Mouse (Mus musculus): ENCODE measurements around the gene Gm17364. TPM values are rescaled to one million over a fixed set of nuclear protein-coding genes. Genes with fewer than 3 reads are reported as not detected.
"Not testable (repeated sequence)": the region's sequence is repeated elsewhere in the genome, so short reads cannot be mapped to it uniquely, and the experiment has no call there.

Gene Gm17364
- polyA plus RNA-seq, 1 experiment from 2014 or later = not detected

GRCm38 (mm10) chr13:41283256-41283655 lies 9.5 kb upstream of the Gm17364 start:
- Histone ChIP-seq H3K9me3 (peaks cover 1% of the 10 kb centered on the region; the same call in 1 of the 2 replicates), H3K4me3 (no peak overlapping the region), H3K4me1 (no peaks in the 10 kb centered on the region), H3K27me3 (ENCODE audit: poor library complexity, severe bottlenecking) (no peaks in the 10 kb centered on the region), H3K36me3 (replicated peaks) (no peaks in the 10 kb centered on the region), H3K27ac (no peak overlapping the region)
- 33% methylated on average over 5 of the region's 5 CpGs for WGBS
- peak; percentile 57 for DNase-seq (ENCODE audit: extremely low spot score, low spot score)

- DNase-seq (ENCODE audit: extremely low spot score, low spot score) = no peak
- peaks cover 4% of the 10 kb centered on the region; the same call in 1 of the 2 replicates for H3K9me3 ChIP-seq
- H3K27ac ChIP-seq = no peak overlapping the region
- no peaks in the 10 kb centered on the region for H3K36me3 ChIP-seq (replicated peaks)
- 63% methylated on average over 5 of the region's 5 CpGs for WGBS
- no peaks in the 10 kb centered on the region for H3K4me1 ChIP-seq
- no peaks in the 10 kb centered on the region for H3K27me3 ChIP-seq (ENCODE audit: poor library complexity, severe bottlenecking)
- H3K4me3 ChIP-seq = no peak overlapping the region
Measured at GRCm38 (mm10) chr13:41280696-41281095, 6.9 kb upstream of the Gm17364 start.

- Histone ChIP-seq H3K4me1 (peaks cover 4% of the 10 kb centered on the region; the same call in 1 of the 2 replicates), H3K27me3 (ENCODE audit: poor library complexity, severe bottlenecking) (no peaks in the 10 kb centered on the region), H3K36me3 (replicated peaks) (peaks cover 2% of the 10 kb centered on the region), H3K9me3 (0 out of 2 replicates have a peak, but pooled peaks cover 4% of the 10 kb centered on the region), H3K4me3 (no peak overlapping the region), H3K27ac (no peak overlapping the region)
- 48% methylated on average over 7 of the region's 7 CpGs for WGBS
- DNase-seq (ENCODE audit: extremely low spot score, low spot score) = no peak
Measured at GRCm38 (mm10) chr13:41267827-41268408, 5.9 kb downstream of the Gm17364 start.

- 0 out of 2 replicates have a peak, but pooled peaks cover 4% of the 10 kb centered on the region for H3K9me3 ChIP-seq
- no peaks in the 10 kb centered on the region; the same call in 1 of the 2 replicates for H3K36me3 ChIP-seq (replicated peaks)
- no peak for DNase-seq (ENCODE audit: extremely low spot score, low spot score)
- peaks cover 4% of the 10 kb centered on the region; the same call in 1 of the 2 replicates for H3K4me1 ChIP-seq
- H3K27ac ChIP-seq = no peak overlapping the region
- H3K27me3 ChIP-seq (ENCODE audit: poor library complexity, severe bottlenecking) = no peaks in the 10 kb centered on the region
- 88% methylated on average over 5 of the region's 5 CpGs for WGBS
- no peak overlapping the region for H3K4me3 ChIP-seq
Measured at GRCm38 (mm10) chr13:41263304-41264006, 10.3 kb downstream of the Gm17364 start.

GRCm38 (mm10) chr13:41261617-41262016 lies 12.2 kb downstream of the Gm17364 start:
- DNase-seq (ENCODE audit: extremely low spot score, low spot score); H3K27ac ChIP-seq; H3K27me3 ChIP-seq (ENCODE audit: poor library complexity, severe bottlenecking); H3K9me3 ChIP-seq; H3K4me3 ChIP-seq; H3K36me3 ChIP-seq (replicated peaks); H3K4me1 ChIP-seq: not testable (repeated sequence)
- 98% methylated on average over 8 of the region's 8 CpGs for WGBS

- H3K36me3 ChIP-seq (replicated peaks) = no peaks in the 10 kb centered on the region
Measured at GRCm38 (mm10) chr13:41257851-41258250, 15.9 kb downstream of the Gm17364 start.

GRCm38 (mm10) chr13:41256962-41257361 lies 16.8 kb downstream of the Gm17364 start:
- no peak overlapping the region for H3K27ac ChIP-seq
- H3K4me3 ChIP-seq = no peak overlapping the region
- peaks cover 3% of the 10 kb centered on the region; the same call in 1 of the 2 replicates for H3K4me1 ChIP-seq
- 90% methylated on average over 3 of the region's 3 CpGs for WGBS
- H3K9me3 ChIP-seq = no peaks in the 10 kb centered on the region
- no peak for DNase-seq (ENCODE audit: extremely low spot score, low spot score)
- no peaks in the 10 kb centered on the region for H3K36me3 ChIP-seq (replicated peaks)
- no peaks in the 10 kb centered on the region for H3K27me3 ChIP-seq (ENCODE audit: poor library complexity, severe bottlenecking)

More at GRCm38 (mm10) chr13:41257851-41258250, 15.9 kb downstream of the Gm17364 start:
- DNase-seq (ENCODE audit: extremely low spot score, low spot score) = no peak
- Histone ChIP-seq H3K27me3 (ENCODE audit: poor library complexity, severe bottlenecking) (no peaks in the 10 kb centered on the region), H3K9me3 (no peaks in the 10 kb centered on the region), H3K4me1 (no peaks in the 10 kb centered on the region), H3K4me3 (no peak overlapping the region), H3K27ac (no peak overlapping the region)
- 83% methylated on average over 4 of the region's 4 CpGs for WGBS

- no peak for DNase-seq (ENCODE audit: extremely low spot score, low spot score)
- no peaks in the 10 kb centered on the region for H3K9me3 ChIP-seq
- 81% methylated on average over 5 of the region's 5 CpGs for WGBS
- H3K4me1 ChIP-seq = peaks cover 5% of the 10 kb centered on the region
- no peaks in the 10 kb centered on the region for H3K27me3 ChIP-seq (ENCODE audit: poor library complexity, severe bottlenecking)
- no peak overlapping the region for H3K27ac ChIP-seq
- no peaks in the 10 kb centered on the region for H3K36me3 ChIP-seq (replicated peaks)
- H3K4me3 ChIP-seq = no peak overlapping the region
Measured at GRCm38 (mm10) chr13:41256126-41256525, 17.7 kb downstream of the Gm17364 start.

GRCm38 (mm10) chr13:41252736-41253135 lies 21.0 kb downstream of the Gm17364 start:
- Histone ChIP-seq H3K36me3 (replicated peaks) (no peaks in the 10 kb centered on the region), H3K27ac (no peak overlapping the region), H3K4me1 (peaks cover 16% of the 10 kb centered on the region), H3K4me3 (no peak overlapping the region), H3K9me3 (no peaks in the 10 kb centered on the region), H3K27me3 (ENCODE audit: poor library complexity, severe bottlenecking) (no peaks in the 10 kb centered on the region)
- WGBS = 92% methylated on average over 7 of the region's 7 CpGs
- no peak for DNase-seq (ENCODE audit: extremely low spot score, low spot score)

GRCm38 (mm10) chr13:41252141-41252540 lies 21.6 kb downstream of the Gm17364 start:
- WGBS = 77% methylated on average over 6 of the region's 6 CpGs
- H3K9me3 ChIP-seq = no peaks in the 10 kb centered on the region
- no peaks in the 10 kb centered on the region for H3K36me3 ChIP-seq (replicated peaks)
- H3K4me1 ChIP-seq = peaks cover 16% of the 10 kb centered on the region
- DNase-seq (ENCODE audit: extremely low spot score, low spot score) = no peak
- no peak overlapping the region for H3K27ac ChIP-seq
- H3K27me3 ChIP-seq (ENCODE audit: poor library complexity, severe bottlenecking) = no peaks in the 10 kb centered on the region
- no peak overlapping the region for H3K4me3 ChIP-seq

- Histone ChIP-seq H3K36me3 (replicated peaks) (no peaks in the 10 kb centered on the region), H3K4me3 (no peak overlapping the region), H3K9me3 (no peaks in the 10 kb centered on the region), H3K4me1 (peaks cover 16% of the 10 kb centered on the region), H3K27ac (no peak overlapping the region), H3K27me3 (ENCODE audit: poor library complexity, severe bottlenecking) (no peaks in the 10 kb centered on the region)
- no peak for DNase-seq (ENCODE audit: extremely low spot score, low spot score)
- WGBS = 84% methylated on average over 5 of the region's 5 CpGs
Measured at GRCm38 (mm10) chr13:41251667-41252066, 22.1 kb downstream of the Gm17364 start.

GRCm38 (mm10) chr13:41251232-41251631 lies 22.5 kb downstream of the Gm17364 start:
- H3K27ac ChIP-seq; DNase-seq (ENCODE audit: extremely low spot score, low spot score); H3K27me3 ChIP-seq (ENCODE audit: poor library complexity, severe bottlenecking); H3K9me3 ChIP-seq; H3K36me3 ChIP-seq (replicated peaks); H3K4me3 ChIP-seq: not testable (repeated sequence)
- 91% methylated on average over 5 of the region's 5 CpGs for WGBS
- peaks cover 16% of the 10 kb centered on the region for H3K4me1 ChIP-seq

GRCm38 (mm10) chr13:41250318-41250981 lies 23.3 kb downstream of the Gm17364 start:
- Histone ChIP-seq H3K27me3 (ENCODE audit: poor library complexity, severe bottlenecking) (no peaks in the 10 kb centered on the region), H3K4me3 (peak overlapping the region; percentile 84), H3K27ac (peak overlapping the region; percentile 93), H3K9me3 (no peaks in the 10 kb centered on the region), H3K36me3 (replicated peaks) (no peaks in the 10 kb centered on the region), H3K4me1 (peaks cover 16% of the 10 kb centered on the region)
- DNase-seq (ENCODE audit: extremely low spot score, low spot score) = no peak
- WGBS = 3% methylated on average over 27 of the region's 27 CpGs
